ENCODE assay signal across 8 mouse cellular contexts in genomic region chr11:68852486-68852901, GRCm38 (mm10). TPM values are rescaled to one million over a fixed set of nuclear protein-coding genes. Genes with fewer than 3 reads are reported as not detected.
DNase-seq lines count a peak whose midpoint lies in the region; ATAC-seq and TF ChIP-seq lines count a peak whose summit lies in the region.

No protein-coding gene starts in this region.

- 0% methylated on average over 36 of the region's 36 CpGs for WGBS in hindbrain, embryonic 14.5 days
- WGBS in limb, embryonic 13.5 days: 0% methylated on average over 35 of the region's 36 CpGs
- under 1% methylated on average over 35 of the region's 36 CpGs for WGBS in midbrain, embryonic 12.5 days
- 0% methylated on average over 35 of the region's 36 CpGs for WGBS in stomach, embryonic 15.5 days

- H3K4me1 ChIP-seq in bone marrow macrophage, adult 2 months (ENCODE audit: control insufficient read depth, insufficient read depth, low read length): peaks cover 25% of the 10 kb centered on the region
- H3K4me1 ChIP-seq in hindbrain, embryonic 14.5 days (replicated peaks; ENCODE audit: control insufficient read depth, insufficient read depth, low read length): peaks cover 34% of the 10 kb centered on the region
- H3K4me1 ChIP-seq in limb, embryonic 13.5 days: peaks cover 30% of the 10 kb centered on the region
- peaks cover 23% of the 10 kb centered on the region for H3K4me1 ChIP-seq in midbrain, embryonic 12.5 days
- H3K4me1 ChIP-seq in stomach, embryonic 15.5 days: peaks cover 10% of the 10 kb centered on the region

- ATAC-seq in frontal cortex, adult (ENCODE audit: low TSS enrichment): peak; percentile 67
- ATAC-seq in hindbrain, embryonic 14.5 days (ENCODE audit: low FRiP score): no peak
- ATAC-seq in limb, embryonic 13.5 days (ENCODE audit: low FRiP score, low read depth): peak; percentile 71
- no peak; the same call in 1 of the 2 replicates for ATAC-seq in midbrain, embryonic 12.5 days (ENCODE audit: low FRiP score, low read depth)
- ATAC-seq in stomach, embryonic 15.5 days (ENCODE audit: insufficient read depth, low FRiP score, low read depth): peak; percentile 68

- peak overlapping the region; percentile 62 for H3K4me2 ChIP-seq in hindbrain, embryonic 14.5 days (replicated peaks)
- H3K4me2 ChIP-seq in limb, embryonic 13.5 days (replicated peaks): peak overlapping the region; percentile 73
- peak overlapping the region; percentile 75 for H3K4me2 ChIP-seq in midbrain, embryonic 12.5 days (replicated peaks)
- peak overlapping the region; percentile 65 for H3K4me2 ChIP-seq in stomach, embryonic 15.5 days

- TF ChIP-seq POLR2A in bone marrow macrophage, adult 2 months (IDR thresholded peaks at IDR 0.05; ENCODE audit: borderline replicate concordance, low read depth, low read length): no peak

- H3K36me3 ChIP-seq in hindbrain, embryonic 14.5 days (replicated peaks; ENCODE audit: control insufficient read depth, insufficient read depth): no peaks in the 10 kb centered on the region
- H3K36me3 ChIP-seq in limb, embryonic 13.5 days: no peaks in the 10 kb centered on the region
- H3K36me3 ChIP-seq in midbrain, embryonic 12.5 days: no peaks in the 10 kb centered on the region
- no peaks in the 10 kb centered on the region for H3K36me3 ChIP-seq in stomach, embryonic 15.5 days

- no peak for TF ChIP-seq CTCF in bone marrow macrophage, adult 2 months (IDR thresholded peaks at IDR 0.05; ENCODE audit: low read depth, low read length)

- no peak for DNase-seq in frontal cortex, postnatal 25 days (ENCODE audit: low spot score in 2 of 2)
- peak; percentile 42 to 63 for DNase-seq in frontal cortex, postnatal 10 days (ENCODE audit: low spot score in 2 of 2)
- DNase-seq in hindbrain, embryonic 14.5 days (ENCODE audit: low spot score): peak; percentile 44

- H3K9ac ChIP-seq in hindbrain, embryonic 14.5 days: peak overlapping the region; percentile 86
- H3K9ac ChIP-seq in limb, embryonic 13.5 days: peak overlapping the region; percentile 97
- H3K9ac ChIP-seq in midbrain, embryonic 12.5 days (replicated peaks): peak overlapping the region; percentile 90
- H3K9ac ChIP-seq in stomach, embryonic 15.5 days: peak overlapping the region; percentile 90

- H3K27me3 ChIP-seq in hindbrain, embryonic 14.5 days (ENCODE audit: control insufficient read depth, insufficient read depth, low read length): no peaks in the 10 kb centered on the region
- peaks cover 10% of the 10 kb centered on the region for H3K27me3 ChIP-seq in limb, embryonic 13.5 days
- 0 out of 2 replicates have a peak, but pooled peaks cover 5% of the 10 kb centered on the region for H3K27me3 ChIP-seq in midbrain, embryonic 12.5 days
- H3K27me3 ChIP-seq in stomach, embryonic 15.5 days (replicated peaks): no peaks in the 10 kb centered on the region

- H3K9me3 ChIP-seq in hindbrain, embryonic 14.5 days (ENCODE audit: control insufficient read depth, low read length): no peaks in the 10 kb centered on the region
- H3K9me3 ChIP-seq in limb, embryonic 13.5 days: no peaks in the 10 kb centered on the region
- no peaks in the 10 kb centered on the region for H3K9me3 ChIP-seq in midbrain, embryonic 12.5 days
- no peaks in the 10 kb centered on the region for H3K9me3 ChIP-seq in stomach, embryonic 15.5 days

- peak overlapping the region; percentile 83 for H3K27ac ChIP-seq in bone marrow macrophage, adult 2 months (ENCODE audit: insufficient read depth, low read depth, low read length)
- H3K27ac ChIP-seq in hindbrain, embryonic 14.5 days: peak overlapping the region; percentile 92
- H3K27ac ChIP-seq in limb, embryonic 13.5 days: peak overlapping the region; percentile 98
- peak overlapping the region; percentile 95 for H3K27ac ChIP-seq in midbrain, embryonic 12.5 days (replicated peaks)
- H3K27ac ChIP-seq in stomach, embryonic 15.5 days: peak overlapping the region; percentile 100

- peak overlapping the region; percentile 88 for H3K4me3 ChIP-seq in bone marrow macrophage, adult 2 months (ENCODE audit: insufficient read depth, low read length)
- H3K4me3 ChIP-seq in hindbrain, embryonic 14.5 days (replicated peaks; ENCODE audit: low read length): peak overlapping the region; percentile 70
- H3K4me3 ChIP-seq in limb, embryonic 13.5 days: peak overlapping the region; percentile 90
- H3K4me3 ChIP-seq in midbrain, embryonic 12.5 days: peak overlapping the region; percentile 93
- peak overlapping the region; percentile 91 for H3K4me3 ChIP-seq in stomach, embryonic 15.5 days (replicated peaks)

RNA-seq across cellular contexts. Expression of gene Ndel1, which starts 19.2 kb away (rescaled TPM):
- polyA plus RNA-seq in bone marrow macrophage, adult 2 months (2012; ENCODE audit: insufficient read depth, insufficient read length, missing spikeins): 63.4 and 64.6 TPM in 2 replicates
- 91.2 and 97.1 TPM in 2 replicates for polyA plus RNA-seq in hindbrain, embryonic 14.5 days (2014; fragmentation: Nextera tagmentation; extraction: Ambion mirVana)
- polyA plus RNA-seq in limb, embryonic 13.5 days (2015; fragmentation: Nextera tagmentation; extraction: Ambion mirVana): 98.8 and 102 TPM in 2 replicates
- polyA plus RNA-seq in midbrain, embryonic 12.5 days (2016; fragmentation: Nextera tagmentation; extraction: Ambion mirVana): 60.4 and 65.3 TPM in 2 replicates
- 78.7 and 80.4 TPM in 2 replicates for polyA plus RNA-seq in stomach, embryonic 15.5 days (2015; fragmentation: Nextera tagmentation; extraction: Ambion mirVana)

RNA-seq across cellular contexts. Expression of gene Rnf222, which starts 35.9 kb away (rescaled TPM):
- not detected in 2 replicates for polyA plus RNA-seq in bone marrow macrophage, adult 2 months (2012; ENCODE audit: insufficient read depth, insufficient read length, missing spikeins)
- polyA plus RNA-seq in hindbrain, embryonic 14.5 days (2014; fragmentation: Nextera tagmentation; extraction: Ambion mirVana): not detected in 2 replicates
- 0.15 and 0.23 TPM in 2 replicates for polyA plus RNA-seq in limb, embryonic 13.5 days (2015; fragmentation: Nextera tagmentation; extraction: Ambion mirVana)
- 0.10 TPM in 1 of 2 replicates, not detected in the other for polyA plus RNA-seq in midbrain, embryonic 12.5 days (2016; fragmentation: Nextera tagmentation; extraction: Ambion mirVana)
- 0.22 and 0.64 TPM in 2 replicates for polyA plus RNA-seq in stomach, embryonic 15.5 days (2015; fragmentation: Nextera tagmentation; extraction: Ambion mirVana)

RNA-seq across cellular contexts. Expression of gene Rpl26, which starts 48.9 kb away (rescaled TPM):
- 2,262 and 2,432 TPM in 2 replicates for polyA plus RNA-seq in bone marrow macrophage, adult 2 months (2012; ENCODE audit: insufficient read depth, insufficient read length, missing spikeins)
- polyA plus RNA-seq in hindbrain, embryonic 14.5 days (2014; fragmentation: Nextera tagmentation; extraction: Ambion mirVana): 573 and 680 TPM in 2 replicates
- polyA plus RNA-seq in limb, embryonic 13.5 days (2015; fragmentation: Nextera tagmentation; extraction: Ambion mirVana): 996 and 1,041 TPM in 2 replicates
- polyA plus RNA-seq in midbrain, embryonic 12.5 days (2016; fragmentation: Nextera tagmentation; extraction: Ambion mirVana): 743 and 773 TPM in 2 replicates
- 1,013 and 1,066 TPM in 2 replicates for polyA plus RNA-seq in stomach, embryonic 15.5 days (2015; fragmentation: Nextera tagmentation; extraction: Ambion mirVana)

Comparison
In these comparisons a context has a peak if more than half of its experiments do, and no peak if none do; other contexts are left out.
1. DNase-seq: peak in frontal cortex, postnatal 10 days (2 of 2) and hindbrain, embryonic 14.5 days (single experiment); none in frontal cortex, postnatal 25 days (0 of 2).
2. ATAC-seq: peak in frontal cortex, adult (single experiment), limb, embryonic 13.5 days (single experiment) and stomach, embryonic 15.5 days (single experiment); none in hindbrain, embryonic 14.5 days (single experiment) and midbrain, embryonic 12.5 days (single experiment).
3. Peak in every context shown above with its lines, with median percentiles within 50 percentile points of each other: H3K27ac ChIP-seq, H3K4me3 ChIP-seq, H3K4me2 ChIP-seq and H3K9ac ChIP-seq.